Mouse (Mus musculus) midbrain, embryonic 10.5 days (tissue): ENCODE results near the gene Tssk3. TPM values are rescaled to one million over a fixed set of nuclear protein-coding genes. Genes with fewer than 3 reads are reported as not detected.

Experiments used
- polyA plus RNA-seq: library from polyadenylated mRNA; unstranded; fragments of >200 nt; fragmentation: Nextera tagmentation; extraction: Ambion mirVana; gene quantifications from 2 replicates; pipeline ENCODE4 v1.2.1, GENCODE M21; 2016

Tssk3 gene
- polyA plus RNA-seq, 1 experiment from 2014 or later: not detected

Other genes with a start within 250 kb of the Tssk3 start
- 2.7 and 3.7 TPM in 2 replicates for gene C77080, start 229.6 kb downstream of the Tssk3 start, polyA plus RNA-seq
- gene Sync, start 203.4 kb downstream of the Tssk3 start, polyA plus RNA-seq: 0.30 and 0.47 TPM in 2 replicates
- 522 and 529 TPM in 2 replicates for gene Rbbp4, start 155.7 kb downstream of the Tssk3 start, polyA plus RNA-seq
- 48.3 and 49.6 TPM in 2 replicates for gene Zbtb8os, start 155.3 kb downstream of the Tssk3 start, polyA plus RNA-seq
- 7.5 and 9.4 TPM in 2 replicates for gene Zbtb8a, start 112.9 kb downstream of the Tssk3 start, polyA plus RNA-seq
- 1.3 and 1.6 TPM in 2 replicates for gene Zbtb8b, start 50.2 kb downstream of the Tssk3 start, polyA plus RNA-seq
- 20.2 and 25.0 TPM in 2 replicates for gene Bsdc1, start 29.4 kb downstream of the Tssk3 start, polyA plus RNA-seq
- gene Fam229a, start 168 bp upstream of the Tssk3 start, polyA plus RNA-seq: not detected in 2 replicates
- 1,603 and 1,647 TPM in 2 replicates for gene Marcksl1, start 22.6 kb upstream of the Tssk3 start, polyA plus RNA-seq
- 276 and 278 TPM in 2 replicates for gene Hdac1, start 51.7 kb upstream of the Tssk3 start, polyA plus RNA-seq
- 4.7 and 7.2 TPM in 2 replicates for gene Lck, start 82.6 kb upstream of the Tssk3 start, polyA plus RNA-seq
- 0.50 and 1.5 TPM in 2 replicates for gene Fam167b, start 87.5 kb upstream of the Tssk3 start, polyA plus RNA-seq
- 261 and 293 TPM in 2 replicates for gene Eif3i, start 109.6 kb upstream of the Tssk3 start, polyA plus RNA-seq
- 226 and 231 TPM in 2 replicates for gene Tmem234, start 109.6 kb upstream of the Tssk3 start, polyA plus RNA-seq
- gene Dcdc2b, start 123.2 kb upstream of the Tssk3 start, polyA plus RNA-seq: 2.1 and 2.9 TPM in 2 replicates
- gene Iqcc, start 128.1 kb upstream of the Tssk3 start, polyA plus RNA-seq: 30.6 and 32.8 TPM in 2 replicates
- 58.6 and 74.5 TPM in 2 replicates for gene Ccdc28b, start 132.9 kb upstream of the Tssk3 start, polyA plus RNA-seq
- gene Txlna, start 150.0 kb upstream of the Tssk3 start, polyA plus RNA-seq: 104 and 107 TPM in 2 replicates
- gene Kpna6, start 181.7 kb upstream of the Tssk3 start, polyA plus RNA-seq: 14.7 and 16.0 TPM in 2 replicates
- 15.1 and 17.4 TPM in 2 replicates for gene Tmem39b, start 205.8 kb upstream of the Tssk3 start, polyA plus RNA-seq